Mouse (Mus musculus) intestine, embryonic 15.5 days (tissue): ENCODE measurements around the gene Tnfaip6. TPM values are rescaled to one million over a fixed set of nuclear protein-coding genes. Genes with fewer than 3 reads are reported as not detected.

Source experiments
- ATAC-seq: fragments of 200-750 bp; cut with Nextera tagmentation; 2 replicates; pipeline ENCODE4 v1.8.0; 2017; ENCODE audit warnings: moderate TSS enrichment, moderate library complexity
- H3K27ac ChIP-seq: fragments of 300-500 bp; sonication (generic); 2 replicates; pipeline ENCODE4 v1.5.1; 2015; ENCODE audit warnings: mild to moderate bottlenecking, inconsistent platforms
- H3K27me3 ChIP-seq: fragments of 300-500 bp; sonication (generic); replicated peaks from 2 replicates; pipeline ENCODE4 v1.6.1; 2015; ENCODE audit warnings: inconsistent platforms
- H3K36me3 ChIP-seq: fragments of 300-500 bp; sonication (generic); 2 replicates; pipeline ENCODE4 v1.6.1; 2015; ENCODE audit warnings: inconsistent platforms
- H3K4me1 ChIP-seq: fragments of 300-500 bp; sonication (generic); replicated peaks from 2 replicates; pipeline ENCODE4 v1.6.1; 2015; ENCODE audit warnings: inconsistent platforms
- H3K4me2 ChIP-seq: fragments of 300-500 bp; sonication (generic); replicated peaks from 2 replicates; pipeline ENCODE4 v1.6.1; 2015; ENCODE audit warnings: mild to moderate bottlenecking, inconsistent platforms
- H3K4me3 ChIP-seq: fragments of 300-500 bp; sonication (generic); replicated peaks from 2 replicates; pipeline ENCODE4 v1.5.1; 2015; ENCODE audit warnings: inconsistent platforms
- H3K9ac ChIP-seq: fragments of 300-500 bp; sonication (generic); 2 replicates; pipeline ENCODE4 v1.6.1; 2015; ENCODE audit warnings: inconsistent platforms
- H3K9me3 ChIP-seq: fragments of 300-500 bp; sonication (generic); 2 replicates; pipeline ENCODE4 v1.6.1; 2016; ENCODE audit warnings: inconsistent platforms
- WGBS: fragments of 180-500 bp; shearing (Covaris S2); methylation state at CpG from one replicate; pipeline ENCODE4 v1.1.7; 2015; 5-methylcytosine and 5-hydroxymethylcytosine counted together
- polyA plus RNA-seq: library from polyadenylated mRNA; unstranded; fragments of >200 nt; fragmentation: Nextera tagmentation; extraction: Ambion mirVana; gene quantifications from 2 replicates; pipeline ENCODE4 v1.2.1, GENCODE M21; 2015

The Tnfaip6 gene
- polyA plus RNA-seq, 1 experiment from 2014 or later: 3.6 TPM

- Histone ChIP-seq H3K4me3 (no peak overlapping the region), H3K27ac (no peak overlapping the region), H3K9ac (no peak overlapping the region), H3K36me3 (no peaks in the 10 kb centered on the region), H3K4me1 (no peaks in the 10 kb centered on the region), H3K4me2 (no peak overlapping the region), H3K9me3 (no peaks in the 10 kb centered on the region), H3K27me3 (no peaks in the 10 kb centered on the region)
- no peak for ATAC-seq
- WGBS: 89% methylated on average over 4 of the region's 4 CpGs
These were observed 3.2 kb upstream of the Tnfaip6 start for GRCm38 (mm10) chr2:52034601-52035000.

- H3K4me2 ChIP-seq: no peak overlapping the region
- no peak overlapping the region for H3K9ac ChIP-seq
- H3K27me3 ChIP-seq: no peaks in the 10 kb centered on the region
- no peaks in the 10 kb centered on the region for H3K9me3 ChIP-seq
- H3K4me3 ChIP-seq: no peak overlapping the region
- no peaks in the 10 kb centered on the region for H3K4me1 ChIP-seq
- ATAC-seq: no peak
- 70% methylated on average over 4 of the region's 4 CpGs for WGBS
- no peak overlapping the region for H3K27ac ChIP-seq
- H3K36me3 ChIP-seq: no peaks in the 10 kb centered on the region
These were observed 2.7 kb upstream of the Tnfaip6 start for GRCm38 (mm10) chr2:52035144-52035543.

- ATAC-seq: peak; percentile 55; the same call in 1 of the 2 replicates
- Histone ChIP-seq H3K9ac (no peak overlapping the region), H3K27me3 (no peaks in the 10 kb centered on the region), H3K36me3 (no peaks in the 10 kb centered on the region), H3K27ac (no peak overlapping the region), H3K4me1 (no peaks in the 10 kb centered on the region), H3K9me3 (no peaks in the 10 kb centered on the region), H3K4me3 (no peak overlapping the region), H3K4me2 (peak overlapping the region; percentile 67)
- 60% methylated on average over 10 of the region's 11 CpGs for WGBS
These were observed 747 bp upstream of the Tnfaip6 start for GRCm38 (mm10) chr2:52036929-52037595.

- no peak overlapping the region for H3K9ac ChIP-seq
- no peaks in the 10 kb centered on the region for H3K4me1 ChIP-seq
- no peak overlapping the region for H3K27ac ChIP-seq
- H3K36me3 ChIP-seq: no peaks in the 10 kb centered on the region
- 0 out of 2 replicates have a peak overlapping the region, but pooled peaks have one; percentile 67 for H3K4me2 ChIP-seq
- H3K27me3 ChIP-seq: no peaks in the 10 kb centered on the region
- ATAC-seq: no peak
- WGBS: 51% methylated on average over 5 of the region's 5 CpGs
- no peaks in the 10 kb centered on the region for H3K9me3 ChIP-seq
- no peak overlapping the region for H3K4me3 ChIP-seq
These were observed 749 bp downstream of the Tnfaip6 start for GRCm38 (mm10) chr2:52038558-52038957.

- Histone ChIP-seq H3K4me3 (no peak overlapping the region), H3K27ac (no peak overlapping the region), H3K9me3 (no peaks in the 10 kb centered on the region), H3K36me3 (no peaks in the 10 kb centered on the region), H3K4me1 (no peaks in the 10 kb centered on the region), H3K9ac (no peak overlapping the region), H3K4me2 (no peak overlapping the region), H3K27me3 (no peaks in the 10 kb centered on the region)
- WGBS: 85% methylated on average over 8 of the region's 8 CpGs
- ATAC-seq: no peak
These were observed 1.4 kb downstream of the Tnfaip6 start for GRCm38 (mm10) chr2:52039083-52039801.

GRCm38 (mm10) chr2:52042132-52042531, 4.3 kb downstream of the Tnfaip6 start:
- Histone ChIP-seq H3K36me3 (no peaks in the 10 kb centered on the region), H3K4me3 (no peak overlapping the region), H3K27me3 (no peaks in the 10 kb centered on the region), H3K27ac (no peak overlapping the region), H3K4me1 (no peaks in the 10 kb centered on the region), H3K9me3 (no peaks in the 10 kb centered on the region), H3K9ac (no peak overlapping the region), H3K4me2 (no peak overlapping the region)
- no peak for ATAC-seq
- 84% methylated on average over 3 of the region's 3 CpGs for WGBS

- H3K9me3 ChIP-seq: no peaks in the 10 kb centered on the region
- no peaks in the 10 kb centered on the region for H3K27me3 ChIP-seq
- H3K9ac ChIP-seq: no peak overlapping the region
- H3K4me1 ChIP-seq: no peaks in the 10 kb centered on the region
- H3K27ac ChIP-seq: no peak overlapping the region
- H3K36me3 ChIP-seq: no peaks in the 10 kb centered on the region
- H3K4me2 ChIP-seq: no peak overlapping the region
- no peak overlapping the region for H3K4me3 ChIP-seq
- no peak for ATAC-seq
- WGBS: 66% methylated on average over 5 of the region's 5 CpGs
These were observed 4.9 kb downstream of the Tnfaip6 start for GRCm38 (mm10) chr2:52042714-52043113.

- WGBS: 91% methylated on average over 11 of the region's 11 CpGs
- H3K27me3 ChIP-seq: no peaks in the 10 kb centered on the region
- no peaks in the 10 kb centered on the region for H3K9me3 ChIP-seq
- ATAC-seq: no peak
- H3K4me1 ChIP-seq: no peaks in the 10 kb centered on the region
- no peak overlapping the region for H3K9ac ChIP-seq
- H3K36me3 ChIP-seq: no peaks in the 10 kb centered on the region
- H3K27ac ChIP-seq: no peak overlapping the region
- no peak overlapping the region for H3K4me2 ChIP-seq
- no peak overlapping the region for H3K4me3 ChIP-seq
These were observed 5.7 kb downstream of the Tnfaip6 start for GRCm38 (mm10) chr2:52043485-52043884.

GRCm38 (mm10) chr2:52046032-52046431, 8.2 kb downstream of the Tnfaip6 start:
- no peaks in the 10 kb centered on the region for H3K36me3 ChIP-seq
- WGBS: 66% methylated on average over 5 of the region's 5 CpGs
- H3K9ac ChIP-seq: no peak overlapping the region
- H3K4me1 ChIP-seq: no peaks in the 10 kb centered on the region
- H3K4me2 ChIP-seq: no peak overlapping the region
- H3K27me3 ChIP-seq: no peaks in the 10 kb centered on the region
- H3K9me3 ChIP-seq: no peaks in the 10 kb centered on the region
- H3K27ac ChIP-seq: no peak overlapping the region
- H3K4me3 ChIP-seq: no peak overlapping the region
- no peak for ATAC-seq

GRCm38 (mm10) chr2:52050823-52051222, 13.0 kb downstream of the Tnfaip6 start:
- no peak overlapping the region for H3K27ac ChIP-seq
- H3K36me3 ChIP-seq: no peaks in the 10 kb centered on the region
- H3K4me2 ChIP-seq: no peak overlapping the region
- H3K27me3 ChIP-seq: no peaks in the 10 kb centered on the region
- ATAC-seq: no peak; the same call in 1 of the 2 replicates
- WGBS: 86% methylated on average over 11 of the region's 11 CpGs
- no peaks in the 10 kb centered on the region for H3K4me1 ChIP-seq
- no peaks in the 10 kb centered on the region for H3K9me3 ChIP-seq
- no peak overlapping the region for H3K9ac ChIP-seq
- H3K4me3 ChIP-seq: no peak overlapping the region

GRCm38 (mm10) chr2:52052335-52052734, 14.5 kb downstream of the Tnfaip6 start:
- 88% methylated on average over 4 of the region's 4 CpGs for WGBS
- Histone ChIP-seq H3K27ac (no peak overlapping the region), H3K4me3 (no peak overlapping the region), H3K36me3 (no peaks in the 10 kb centered on the region), H3K4me2 (no peak overlapping the region), H3K27me3 (no peaks in the 10 kb centered on the region), H3K4me1 (no peaks in the 10 kb centered on the region), H3K9ac (no peak overlapping the region), H3K9me3 (no peaks in the 10 kb centered on the region)
- no peak for ATAC-seq

GRCm38 (mm10) chr2:52053502-52053901, 15.7 kb downstream of the Tnfaip6 start:
- Histone ChIP-seq H3K27ac (no peak overlapping the region), H3K9ac (no peak overlapping the region), H3K4me2 (no peak overlapping the region), H3K36me3 (no peaks in the 10 kb centered on the region), H3K9me3 (no peaks in the 10 kb centered on the region), H3K27me3 (no peaks in the 10 kb centered on the region), H3K4me3 (no peak overlapping the region), H3K4me1 (no peaks in the 10 kb centered on the region)
- WGBS: 21% methylated on average over 5 of the region's 5 CpGs
- ATAC-seq: no peak; the same call in 1 of the 2 replicates

GRCm38 (mm10) chr2:52055616-52056015, 17.8 kb downstream of the Tnfaip6 start:
- H3K4me3 ChIP-seq: no peak overlapping the region
- H3K4me2 ChIP-seq: no peak overlapping the region
- H3K27me3 ChIP-seq: no peaks in the 10 kb centered on the region
- ATAC-seq: no peak
- no peaks in the 10 kb centered on the region for H3K4me1 ChIP-seq
- WGBS: 55% methylated on average over 4 of the region's 4 CpGs
- H3K9ac ChIP-seq: no peak overlapping the region
- H3K27ac ChIP-seq: no peak overlapping the region
- H3K9me3 ChIP-seq: no peaks in the 10 kb centered on the region
- no peaks in the 10 kb centered on the region for H3K36me3 ChIP-seq
